Mouse (Mus musculus) embryonic facial prominence, embryonic 12.5 days (tissue): ENCODE data around the gene Gm906. TPM values are rescaled to one million over a fixed set of nuclear protein-coding genes. Genes with fewer than 3 reads are reported as not detected.
"Not testable (repeated sequence)": the region's sequence is repeated elsewhere in the genome, so short reads cannot be mapped to it uniquely, and the experiment has no call there.

Experiments
- ATAC-seq: fragments of 200-750 bp; cut with Nextera tagmentation; 2 replicates; pipeline ENCODE4 v1.8.0; 2017; ENCODE audit not compliant: insufficient number of reproducible peaks, insufficient read depth, low FRiP score, low TSS enrichment
- H3K27ac ChIP-seq: fragments of 300-500 bp; sonication (generic); 2 replicates; pipeline ENCODE4 v1.5.1; 2016; ENCODE audit warnings: mild to moderate bottlenecking
- H3K27me3 ChIP-seq: fragments of 300-500 bp; sonication (generic); 2 replicates; pipeline ENCODE4 v1.6.1; 2016; ENCODE audit warnings: mild to moderate bottlenecking, moderate library complexity
- H3K36me3 ChIP-seq: fragments of 300-500 bp; sonication (generic); 2 replicates; pipeline ENCODE4 v1.6.1; 2016; ENCODE audit warnings: mild to moderate bottlenecking
- H3K4me1 ChIP-seq: fragments of 300-500 bp; sonication (generic); 2 replicates; pipeline ENCODE4 v1.6.1; 2016
- H3K4me2 ChIP-seq: fragments of 300-500 bp; sonication (generic); replicated peaks from 2 replicates; pipeline ENCODE4 v1.6.1; 2016; ENCODE audit warnings: mild to moderate bottlenecking, moderate library complexity
- H3K4me3 ChIP-seq: fragments of 300-500 bp; sonication (generic); 2 replicates; pipeline ENCODE4 v1.5.1; 2016; ENCODE audit warnings: mild to moderate bottlenecking
- H3K9ac ChIP-seq: fragments of 300-500 bp; sonication (generic); 2 replicates; pipeline ENCODE4 v1.6.1; 2016; ENCODE audit warnings: mild to moderate bottlenecking, moderate library complexity
- H3K9me3 ChIP-seq: fragments of 300-500 bp; sonication (generic); 2 replicates; pipeline ENCODE4 v1.6.1; 2016; ENCODE audit warnings: mild to moderate bottlenecking, moderate library complexity
- WGBS: fragments of 180-500 bp; shearing (Covaris S2); methylation state at CpG from one replicate; pipeline ENCODE4 v1.1.7; 2016; 5-methylcytosine and 5-hydroxymethylcytosine counted together
- microRNA-seq: library from miRNA; unstranded; fragments of <30 nt; microRNA quantifications from one replicate; pipeline ENCODE4, GENCODE M21; 2017
- polyA plus RNA-seq: library from polyadenylated mRNA; unstranded; fragments of >200 nt; fragmentation: Nextera tagmentation; extraction: Ambion mirVana; gene quantifications from 2 replicates; pipeline ENCODE4 v1.2.1, GENCODE M21; 2016

Gene Gm906
- not detected in 2 replicates for polyA plus RNA-seq

DNA sequence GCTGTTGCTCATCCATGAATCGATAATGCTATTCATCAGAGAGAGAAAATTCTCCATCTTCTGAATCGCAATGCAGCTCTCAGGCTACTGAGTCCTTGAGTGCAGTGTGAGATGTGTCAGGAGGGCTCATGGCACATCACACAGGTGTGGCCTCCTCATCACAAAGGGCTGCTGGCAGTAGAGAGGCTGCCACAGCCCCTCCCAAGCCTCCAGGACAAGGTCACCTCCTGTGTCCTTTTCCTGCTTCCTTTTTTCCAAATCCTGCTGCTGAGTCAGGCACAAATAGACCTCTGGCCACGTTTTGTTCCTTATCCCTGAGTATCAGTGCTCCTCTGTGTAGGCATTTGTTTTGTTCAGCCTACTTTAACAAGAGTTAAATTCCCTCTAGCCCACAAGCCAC lies at the start of gene Gm906:
TSS of gene Gm906 (minus strand) at position 101 of the 400 bp plus-strand sequence.
- H3K27me3 ChIP-seq, H3K9ac ChIP-seq, H3K27ac ChIP-seq, H3K4me2 ChIP-seq, H3K9me3 ChIP-seq, ATAC-seq, H3K4me1 ChIP-seq, H3K4me3 ChIP-seq, H3K36me3 ChIP-seq: not testable (repeated sequence)
- WGBS: 65% methylated on average over 3 of the region's 3 CpGs

DNA sequence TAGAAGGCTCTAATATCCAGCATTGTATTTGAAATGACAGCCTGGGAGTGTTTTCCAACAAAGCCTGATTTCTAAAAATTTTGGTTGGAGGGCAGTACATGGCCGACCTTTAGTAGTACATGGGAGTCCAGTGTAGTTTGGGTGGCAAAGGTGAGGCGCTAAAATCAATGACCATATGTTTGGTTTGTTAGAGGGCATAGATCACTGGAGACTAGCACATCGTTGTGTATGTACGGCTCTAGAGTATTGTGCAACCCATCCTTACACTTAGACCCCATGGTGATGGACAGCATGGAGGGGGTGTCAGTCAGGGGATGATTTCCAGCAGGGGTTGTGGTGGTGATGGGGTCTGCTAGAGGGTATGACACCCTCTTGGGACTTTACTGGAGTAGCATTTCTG lies 33.2 kb upstream of the Gm906 start:
- 79% methylated on average over 2 of the region's 4 CpGs for WGBS
- H3K4me1 ChIP-seq, ATAC-seq, H3K4me3 ChIP-seq, H3K9me3 ChIP-seq, H3K9ac ChIP-seq, H3K4me2 ChIP-seq, H3K27ac ChIP-seq, H3K36me3 ChIP-seq, H3K27me3 ChIP-seq: not testable (repeated sequence)

DNA sequence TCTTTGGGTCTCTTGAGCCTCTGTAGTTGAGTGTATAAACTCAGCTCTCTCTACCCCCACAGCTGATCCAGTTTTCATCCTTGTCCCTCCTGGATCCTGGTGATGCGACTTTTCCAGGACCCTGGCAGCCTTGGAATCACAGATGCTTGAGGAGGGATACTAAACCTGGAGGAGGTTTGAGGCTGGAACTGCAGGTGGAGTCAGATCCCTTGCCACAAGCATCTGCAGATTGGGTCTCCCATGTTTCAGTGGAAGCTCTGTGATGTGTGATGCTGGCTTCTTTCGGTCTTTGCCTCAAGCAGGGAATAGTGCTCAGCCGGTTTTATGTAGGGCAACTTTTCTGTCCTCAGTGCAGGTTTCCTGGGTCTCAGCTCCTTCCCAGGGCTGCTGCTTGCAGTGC lies 13.6 kb downstream of the Gm906 start:
- Histone ChIP-seq H3K9ac (no peak overlapping the region), H3K9me3 (no peaks in the 10 kb centered on the region)
- 88% methylated on average over 3 of the region's 3 CpGs for WGBS

DNA sequence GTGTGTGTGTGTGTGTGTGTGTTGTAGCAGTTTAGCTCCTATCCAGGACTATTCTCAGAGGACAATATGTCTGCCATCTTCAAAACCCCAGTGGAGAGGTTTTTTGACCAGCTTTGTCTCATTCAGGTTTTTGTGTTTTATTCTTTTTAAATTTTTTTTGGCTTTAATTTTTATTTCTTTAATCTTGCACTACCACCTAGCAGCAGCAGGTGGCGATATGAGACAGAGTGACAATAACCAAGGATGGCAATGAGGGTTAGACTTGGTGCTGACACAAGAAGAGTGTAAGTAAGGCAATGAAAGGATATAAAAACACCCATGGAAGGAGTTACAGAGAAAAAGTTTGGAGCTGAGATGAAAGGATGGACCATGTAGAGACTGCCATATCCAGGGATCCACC lies 38.3 kb downstream of the Gm906 start:
- H3K9ac ChIP-seq, ATAC-seq, H3K36me3 ChIP-seq, H3K9me3 ChIP-seq, H3K27me3 ChIP-seq, H3K4me2 ChIP-seq, H3K4me3 ChIP-seq, H3K4me1 ChIP-seq, H3K27ac ChIP-seq: not testable (repeated sequence)
- WGBS: 0% methylated on average over 1 of the region's 1 CpGs

More for the DNA sequence above, 13.6 kb downstream of the Gm906 start:
- H3K36me3 ChIP-seq: no peaks in the 10 kb centered on the region
- ATAC-seq: no peak
- no peak overlapping the region for H3K4me3 ChIP-seq
- no peak overlapping the region for H3K4me2 ChIP-seq
- H3K4me1 ChIP-seq: no peaks in the 10 kb centered on the region
- H3K27me3 ChIP-seq: no peaks in the 10 kb centered on the region
- no peak overlapping the region for H3K27ac ChIP-seq

DNA sequence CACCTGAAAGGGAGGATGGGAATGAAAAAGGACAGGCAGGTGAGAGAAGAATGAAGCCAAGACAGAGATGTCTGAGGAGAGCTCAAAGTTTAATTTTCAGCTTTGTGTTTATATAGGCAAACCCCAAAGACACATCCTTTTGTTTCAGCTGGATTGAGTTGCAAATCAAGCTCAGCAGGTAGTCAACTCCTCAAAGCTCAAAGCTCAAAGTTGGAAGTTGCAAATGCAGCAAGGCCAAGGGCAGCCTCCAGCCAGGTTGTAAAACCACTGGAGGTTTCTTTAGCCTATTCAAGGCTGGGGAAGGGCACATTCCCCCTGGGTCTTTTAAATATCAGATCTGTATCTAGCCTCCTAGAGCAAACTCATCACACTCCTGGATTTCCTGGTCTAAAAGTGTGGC lies 39.9 kb downstream of the Gm906 start:
- H3K27me3 ChIP-seq, H3K36me3 ChIP-seq, H3K4me1 ChIP-seq, H3K4me3 ChIP-seq, H3K4me2 ChIP-seq, H3K27ac ChIP-seq, H3K9me3 ChIP-seq, ATAC-seq, H3K9ac ChIP-seq: not testable (repeated sequence)

DNA sequence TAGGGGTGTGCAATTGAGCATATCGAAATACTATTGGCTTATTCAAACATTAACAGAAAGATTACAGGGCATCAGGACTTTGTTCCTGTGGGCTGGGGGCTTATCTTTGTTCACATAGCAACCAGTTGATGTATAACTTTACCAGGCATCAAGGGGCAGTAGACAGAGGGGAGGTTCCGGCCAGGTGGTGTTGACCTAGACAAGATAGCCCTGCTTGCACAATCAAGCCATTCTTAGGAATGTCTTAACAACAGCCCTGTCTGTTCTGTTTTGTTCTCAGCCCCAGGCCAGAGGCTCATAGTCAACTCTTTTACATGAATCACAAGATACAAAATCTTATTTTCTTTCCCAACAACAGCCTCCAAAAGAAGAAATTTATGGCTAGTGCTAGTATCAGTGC lies 40.5 kb downstream of the Gm906 start:
- not testable (repeated sequence) for ATAC-seq, H3K4me3 ChIP-seq, H3K27ac ChIP-seq, H3K36me3 ChIP-seq, H3K9me3 ChIP-seq, H3K9ac ChIP-seq, H3K4me2 ChIP-seq, H3K27me3 ChIP-seq, H3K4me1 ChIP-seq
- WGBS: 90% methylated on average over 2 of the region's 2 CpGs

DNA sequence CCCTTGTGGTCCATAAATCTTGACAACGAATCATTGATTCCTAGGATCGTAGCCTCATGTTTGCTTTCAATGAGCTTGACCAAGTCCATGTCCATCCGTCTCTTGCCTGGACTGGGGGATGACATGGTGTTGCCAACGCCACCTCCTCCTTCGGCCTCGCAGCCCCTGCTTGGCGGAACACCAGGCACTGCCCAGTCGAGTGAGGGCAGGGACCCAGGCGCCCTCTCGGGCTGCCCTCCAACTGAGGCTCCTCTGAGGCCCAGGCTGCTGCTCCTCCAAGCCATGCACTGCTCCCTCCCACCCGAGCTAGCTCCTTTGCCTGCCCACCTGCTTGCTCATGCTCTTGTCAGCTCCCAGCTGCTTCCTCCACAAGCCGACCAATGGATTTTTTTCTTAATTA lies 42.1 kb downstream of the Gm906 start:
- WGBS: 89% methylated on average over 12 of the region's 12 CpGs
- Histone ChIP-seq H3K4me2 (no peak overlapping the region), H3K27me3 (no peaks in the 10 kb centered on the region), H3K27ac (no peak overlapping the region), H3K9ac (no peak overlapping the region), H3K4me3 (no peak overlapping the region), H3K36me3 (no peaks in the 10 kb centered on the region), H3K9me3 (no peaks in the 10 kb centered on the region), H3K4me1 (no peaks in the 10 kb centered on the region)
- ATAC-seq: no peak

DNA sequence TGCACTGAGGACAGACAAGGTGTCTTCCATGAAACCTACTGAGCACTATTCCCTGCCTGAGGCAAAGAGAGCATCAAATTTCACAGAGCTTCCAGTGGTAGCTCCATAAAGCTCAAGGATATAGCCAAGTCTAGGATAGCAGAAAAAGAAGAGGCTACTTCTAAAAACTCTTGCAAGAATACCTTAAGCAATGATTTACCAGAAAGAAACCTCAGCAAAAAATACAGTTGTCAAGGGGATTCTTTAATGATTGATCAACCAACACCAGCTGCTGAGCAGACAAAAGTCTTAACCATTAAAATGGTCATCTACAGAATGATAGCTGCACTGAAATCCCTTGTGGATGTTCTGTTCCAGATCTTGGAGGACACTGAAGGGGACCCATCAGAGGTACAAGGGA lies 53.3 kb downstream of the Gm906 start:
- not testable (repeated sequence) for H3K27me3 ChIP-seq, H3K4me1 ChIP-seq, ATAC-seq, H3K4me2 ChIP-seq, H3K27ac ChIP-seq, H3K9me3 ChIP-seq, H3K36me3 ChIP-seq, H3K9ac ChIP-seq, H3K4me3 ChIP-seq

Small RNA genes within 50 kb of the gene (microRNA-seq; reads per million reads assigned to microRNA genes)
- not detected for gene Gm24017

Other genes with a start within 250 kb of the Gm906 start
- 35.8 and 37.2 TPM in 2 replicates for gene Fbxw17, start 167.6 kb upstream of the Gm906 start, polyA plus RNA-seq
- gene Gm47429, start 193.6 kb upstream of the Gm906 start, polyA plus RNA-seq: not detected in 2 replicates
- gene Nutm2, start 217.0 kb upstream of the Gm906 start, polyA plus RNA-seq: not detected in 2 replicates